Mouse (Mus musculus) hindbrain, embryonic 11.5 days (tissue): ENCODE data around the gene Ctsz. TPM values are rescaled to one million over a fixed set of nuclear protein-coding genes. Genes with fewer than 3 reads are reported as not detected.

Source experiments
- ATAC-seq: fragments of 200-750 bp; cut with Nextera tagmentation; 2 replicates; pipeline ENCODE4 v1.8.0; 2017; ENCODE audit warnings: mild to moderate bottlenecking, moderate TSS enrichment, moderate library complexity; ENCODE audit not compliant: low FRiP score
- DNase-seq: peaks from one replicate; pipeline ENCODE4 v3.0.0-alpha.2; 2015; ENCODE audit warnings: low spot score
- H3K27ac ChIP-seq: fragments of 300-500 bp; sonication (generic); 2 replicates; pipeline ENCODE4 v1.5.1; 2014; ENCODE audit warnings: mild to moderate bottlenecking, low read depth, low read length
- H3K27me3 ChIP-seq: fragments of 300-500 bp; sonication (generic); 2 replicates; pipeline ENCODE4 v1.6.1; 2014; ENCODE audit warnings: mild to moderate bottlenecking, low read length, moderate library complexity, mixed read lengths; ENCODE audit not compliant: control insufficient read depth, insufficient read depth
- H3K36me3 ChIP-seq: fragments of 300-500 bp; sonication (generic); 2 replicates; pipeline ENCODE4 v1.6.1; 2014; ENCODE audit warnings: mild to moderate bottlenecking, low read length, moderate library complexity, mixed read lengths; ENCODE audit not compliant: control insufficient read depth, insufficient read depth
- H3K4me1 ChIP-seq: fragments of 300-500 bp; sonication (generic); replicated peaks from 2 replicates; pipeline ENCODE4 v1.6.1; 2014; ENCODE audit warnings: low read length, mixed read lengths; ENCODE audit not compliant: control insufficient read depth, insufficient read depth
- H3K4me2 ChIP-seq: fragments of 300-500 bp; sonication (generic); replicated peaks from 2 replicates; pipeline ENCODE4 v1.6.1; 2014; ENCODE audit warnings: mild to moderate bottlenecking, low read depth, low read length
- H3K4me3 ChIP-seq: fragments of 300-500 bp; sonication (generic); 2 replicates; pipeline ENCODE4 v1.5.1; 2014; ENCODE audit warnings: low read depth, low read length
- H3K9ac ChIP-seq: fragments of 300-500 bp; sonication (generic); 2 replicates; pipeline ENCODE4 v1.6.1; 2014; ENCODE audit warnings: low read depth, low read length
- H3K9me3 ChIP-seq: fragments of 300-500 bp; sonication (generic); 2 replicates; pipeline ENCODE4 v1.6.1; 2016; ENCODE audit warnings: low read length; ENCODE audit not compliant: control insufficient read depth
- WGBS: fragments of 180-500 bp; shearing (Covaris S2); extraction: QIAGEN DNeasy Blood & Tissue Kit; methylation state at CpG from one replicate; pipeline ENCODE4 v1.1.7; 2014; 5-methylcytosine and 5-hydroxymethylcytosine counted together
- polyA plus RNA-seq: library from polyadenylated mRNA; unstranded; fragments of >200 nt; fragmentation: Nextera tagmentation; extraction: Ambion mirVana; gene quantifications from 2 replicates; pipeline ENCODE4 v1.2.1, GENCODE M21; 2014

Ctsz gene
- polyA plus RNA-seq, 1 experiment from 2014 or later = 90.2 TPM

DNA sequence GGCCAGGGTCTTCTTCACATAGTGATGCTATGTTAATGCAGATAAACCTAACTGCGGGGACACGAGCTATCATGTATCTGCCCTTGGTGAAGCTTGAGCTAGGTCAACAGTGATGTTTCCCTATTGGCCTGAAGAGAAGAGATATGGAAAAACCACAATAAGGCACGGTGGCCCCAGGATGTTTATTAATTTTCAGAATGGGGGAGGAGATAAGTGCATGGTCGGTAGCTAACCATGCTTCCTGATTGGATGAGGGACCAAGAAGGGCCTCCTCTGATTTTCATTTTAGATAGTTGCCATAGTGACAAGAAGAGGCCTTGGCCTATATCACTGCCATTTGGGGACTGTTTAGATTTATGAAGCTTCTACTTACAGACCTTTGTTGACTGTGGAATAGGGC lies 31.5 kb upstream of the Ctsz start:
- DNase-seq = no peak
- no peak overlapping the region for H3K4me3 ChIP-seq
- no peaks in the 10 kb centered on the region for H3K36me3 ChIP-seq
- no peak overlapping the region for H3K9ac ChIP-seq
- no peak overlapping the region for H3K27ac ChIP-seq
- H3K4me1 ChIP-seq = 0 out of 2 replicates have a peak, but pooled peaks cover 2% of the 10 kb centered on the region
- H3K27me3 ChIP-seq = no peaks in the 10 kb centered on the region
- ATAC-seq = no peak
- WGBS = 92% methylated on average over 4 of the region's 4 CpGs
- H3K4me2 ChIP-seq = no peak overlapping the region
- no peaks in the 10 kb centered on the region for H3K9me3 ChIP-seq

DNA sequence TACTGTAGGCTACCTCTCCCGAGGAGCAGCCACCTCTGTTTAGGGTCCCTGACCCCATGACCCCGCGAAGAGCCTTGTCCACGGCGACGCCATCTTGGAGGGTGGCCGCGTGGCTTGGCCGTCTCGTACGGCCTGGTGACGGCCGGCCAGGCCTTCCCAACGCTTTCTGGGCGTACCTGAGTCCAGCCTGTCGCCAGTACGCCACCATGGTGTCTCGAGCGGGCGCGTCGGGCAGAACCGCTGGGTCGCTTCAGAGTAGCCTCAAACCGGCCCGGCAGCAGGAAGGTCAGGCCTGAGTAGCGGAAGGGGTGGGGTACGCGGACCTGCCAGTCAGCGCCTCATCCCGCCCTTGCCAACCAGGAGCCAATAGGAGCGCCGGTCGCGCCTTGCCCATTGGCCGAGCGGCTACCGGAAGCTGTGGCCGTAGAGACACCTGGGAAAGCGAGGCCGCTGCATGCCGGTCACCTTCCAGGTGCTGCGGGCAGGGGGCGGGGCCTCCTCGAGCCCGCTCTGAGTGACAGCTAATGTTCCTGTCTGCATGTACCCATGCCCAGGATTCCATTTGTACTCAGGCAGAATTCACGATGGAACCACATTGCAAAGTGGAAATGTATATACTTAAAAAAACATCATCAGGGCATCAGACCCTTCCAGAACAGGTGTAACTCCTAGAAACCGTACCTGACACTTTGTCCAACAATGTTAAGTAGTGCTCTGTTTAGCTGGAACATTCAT lies 25.1 kb upstream of the Ctsz start, which contains the start of gene Atp5e:
Gene Atp5e (minus strand): TSS at position 317 of the 735 bp plus-strand sequence.
- H3K27ac ChIP-seq = 0 out of 2 replicates have a peak within 1 kb of the TSS, but pooled peaks have one; percentile 11
- H3K36me3 ChIP-seq = 0 out of 2 replicates have a peak, but pooled peaks cover 3% of the 10 kb centered on the region
- ATAC-seq = peak; percentile 99
- H3K27me3 ChIP-seq = no peaks in the 10 kb centered on the region
- peaks cover 4% of the 10 kb centered on the region; the same call in 1 of the 2 replicates for H3K4me1 ChIP-seq
- no peaks in the 10 kb centered on the region for H3K9me3 ChIP-seq
- peak; percentile 90 for DNase-seq
- H3K4me2 ChIP-seq = peak within 1 kb of the TSS; percentile 77
- peak within 1 kb of the TSS; percentile 86 for H3K9ac ChIP-seq
- H3K4me3 ChIP-seq = peak within 1 kb of the TSS; percentile 75
- WGBS = 3% methylated on average over 48 of the region's 48 CpGs

DNA sequence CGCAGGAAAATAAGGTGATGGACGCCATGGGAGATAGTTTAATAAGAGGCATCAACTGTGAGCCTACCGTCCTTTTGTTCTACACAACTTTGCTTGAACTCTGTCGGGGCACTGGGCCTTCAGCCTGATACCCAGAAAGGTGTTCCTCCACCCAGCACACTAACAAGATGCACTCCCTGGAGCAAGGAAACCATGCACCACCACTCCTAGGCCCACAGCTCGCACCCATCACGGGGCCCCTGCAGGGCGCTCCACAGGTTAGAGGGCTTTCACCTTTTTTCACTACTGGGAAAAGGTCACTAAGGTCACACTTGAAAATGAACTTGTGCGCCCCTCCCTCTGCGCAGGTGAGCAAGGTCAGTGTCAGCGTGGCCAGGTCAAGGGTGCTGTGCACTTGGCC lies 24.5 kb upstream of the Ctsz start:
- peak overlapping the region; percentile 86 for H3K9ac ChIP-seq
- no peaks in the 10 kb centered on the region for H3K27me3 ChIP-seq
- H3K4me3 ChIP-seq = peak overlapping the region; percentile 75
- H3K36me3 ChIP-seq = 0 out of 2 replicates have a peak, but pooled peaks cover 3% of the 10 kb centered on the region
- H3K27ac ChIP-seq = 0 out of 2 replicates have a peak overlapping the region, but pooled peaks have one; percentile 11
- peaks cover 4% of the 10 kb centered on the region; the same call in 1 of the 2 replicates for H3K4me1 ChIP-seq
- ATAC-seq (peak; percentile 55), DNase-seq (peak; percentile 10)
- WGBS = 44% methylated on average over 10 of the region's 10 CpGs
- H3K4me2 ChIP-seq = peak overlapping the region; percentile 77
- H3K9me3 ChIP-seq = no peaks in the 10 kb centered on the region

DNA sequence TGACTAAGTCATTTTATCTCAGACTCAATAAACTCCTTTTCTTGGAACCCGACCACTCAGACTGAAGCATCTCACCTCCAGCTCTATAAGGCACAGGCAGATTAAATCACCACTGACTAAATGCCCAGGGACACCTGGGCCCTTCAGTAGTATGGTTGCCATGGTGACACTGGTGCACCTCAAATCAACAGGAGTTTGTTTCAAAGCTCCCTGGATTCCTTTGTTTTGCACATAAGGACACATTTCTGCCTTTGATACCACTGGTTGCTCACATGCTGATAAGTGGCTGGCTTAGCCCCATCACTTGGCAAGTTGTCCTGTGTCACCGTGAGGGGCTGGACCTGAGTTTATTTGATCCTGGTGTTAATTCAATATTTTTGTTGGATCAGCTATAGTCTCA lies 20.5 kb upstream of the Ctsz start:
- ATAC-seq = no peak
- peaks cover 4% of the 10 kb centered on the region; the same call in 1 of the 2 replicates for H3K4me1 ChIP-seq

DNA sequence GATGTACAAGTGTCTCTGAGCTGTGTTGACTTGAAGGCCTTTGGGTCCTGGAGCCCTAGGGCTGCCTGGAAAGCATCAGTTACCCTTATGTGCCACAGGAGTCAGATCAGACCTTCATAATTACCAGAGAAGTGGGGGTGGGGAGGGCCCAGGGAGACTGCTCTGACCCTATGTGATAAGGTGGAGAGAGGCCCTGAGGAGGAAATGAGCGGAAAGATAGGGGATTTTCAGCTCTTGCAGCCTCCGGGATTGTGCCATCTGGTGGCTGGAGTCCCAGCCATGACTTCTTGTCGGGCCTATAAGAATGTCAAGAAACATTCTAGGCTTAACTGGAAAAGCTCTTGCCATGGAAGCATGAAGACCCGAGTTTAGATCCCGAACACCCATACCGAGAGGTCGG lies 14.8 kb upstream of the Ctsz start:
- Histone ChIP-seq H3K4me2 (no peak overlapping the region), H3K4me3 (no peak overlapping the region), H3K27me3 (no peaks in the 10 kb centered on the region), H3K36me3 (no peaks in the 10 kb centered on the region), H3K9ac (no peak overlapping the region), H3K27ac (no peak overlapping the region), H3K4me1 (no peaks in the 10 kb centered on the region), H3K9me3 (no peaks in the 10 kb centered on the region)
- 73% methylated on average over 7 of the region's 7 CpGs for WGBS
- DNase-seq (no peak), ATAC-seq (no peak)

More for the DNA sequence above, 20.5 kb upstream of the Ctsz start:
- H3K9ac ChIP-seq = no peak overlapping the region
- WGBS = 68% methylated on average over 2 of the region's 2 CpGs
- DNase-seq = no peak
- H3K4me2 ChIP-seq = no peak overlapping the region
- H3K4me3 ChIP-seq = no peak overlapping the region
- H3K27ac ChIP-seq = no peak overlapping the region
- no peaks in the 10 kb centered on the region for H3K9me3 ChIP-seq
- 0 out of 2 replicates have a peak, but pooled peaks cover 3% of the 10 kb centered on the region for H3K36me3 ChIP-seq
- H3K27me3 ChIP-seq = no peaks in the 10 kb centered on the region

DNA sequence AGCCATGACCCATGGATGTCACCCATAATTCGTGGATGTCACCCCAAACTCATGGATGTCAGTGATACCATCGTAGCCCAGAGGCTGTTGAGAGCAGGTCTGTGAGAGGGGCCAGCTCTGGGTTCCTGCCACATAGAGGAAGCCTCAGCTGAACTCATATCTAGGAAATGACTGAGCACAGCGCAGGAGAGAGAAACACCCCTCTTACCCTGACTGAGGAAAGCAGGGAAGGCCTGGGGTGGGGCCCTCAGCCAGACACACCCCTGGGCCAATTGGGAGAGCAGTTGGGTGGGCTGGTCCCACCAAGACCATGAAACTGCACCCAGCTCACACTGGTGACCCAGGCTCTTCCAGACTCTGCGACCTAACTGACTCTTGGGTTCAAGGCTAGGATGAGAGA lies 11.5 kb upstream of the Ctsz start, which contains the start of gene Tubb1:
Gene Tubb1 (plus strand): TSS at position 343 of the 400 bp plus-strand sequence.
- Histone ChIP-seq H3K9me3 (no peaks in the 10 kb centered on the region), H3K4me2 (no peak within 1 kb of the TSS), H3K36me3 (no peaks in the 10 kb centered on the region), H3K27me3 (no peaks in the 10 kb centered on the region), H3K9ac (no peak within 1 kb of the TSS), H3K4me3 (no peak within 1 kb of the TSS), H3K27ac (no peak within 1 kb of the TSS), H3K4me1 (no peaks in the 10 kb centered on the region)
- DNase-seq (no peak), ATAC-seq (no peak)
- 83% methylated on average over 4 of the region's 4 CpGs for WGBS

- no peaks in the 10 kb centered on the region for H3K9me3 ChIP-seq
- H3K27me3 ChIP-seq = no peaks in the 10 kb centered on the region
- H3K4me2 ChIP-seq = no peak overlapping the region
- no peak overlapping the region for H3K4me3 ChIP-seq
- ATAC-seq = no peak
- no peak overlapping the region for H3K27ac ChIP-seq
- H3K36me3 ChIP-seq = no peaks in the 10 kb centered on the region
- no peaks in the 10 kb centered on the region for H3K4me1 ChIP-seq
- no peak for DNase-seq
- no peak overlapping the region for H3K9ac ChIP-seq
- WGBS = 84% methylated on average over 4 of the region's 4 CpGs
These were observed 9.6 kb upstream of the Ctsz start for GRCm38 (mm10) chr2:174448405-174448804.

DNA sequence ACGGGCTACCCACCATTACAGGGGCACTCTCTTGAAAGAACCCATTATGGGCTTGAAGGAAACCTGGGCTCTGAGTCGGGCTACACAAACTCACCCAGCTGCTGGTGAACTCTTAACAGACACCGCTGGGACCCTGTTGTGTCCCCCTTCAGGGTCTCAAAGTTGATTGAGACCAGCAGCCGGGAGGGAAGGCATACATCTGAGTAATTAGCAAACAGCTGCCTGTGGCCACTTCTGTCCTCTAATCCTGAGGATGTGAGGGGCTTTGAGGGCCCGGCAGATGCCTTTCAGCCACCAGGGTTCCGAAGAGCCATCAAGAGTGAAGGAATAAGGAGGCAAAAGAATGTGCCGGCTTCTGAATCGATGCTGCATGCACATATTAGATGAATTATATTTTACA lies 8.1 kb upstream of the Ctsz start:
- no peaks in the 10 kb centered on the region for H3K36me3 ChIP-seq
- no peaks in the 10 kb centered on the region for H3K27me3 ChIP-seq
- ATAC-seq = no peak
- H3K9ac ChIP-seq = no peak overlapping the region
- no peak overlapping the region for H3K4me3 ChIP-seq
- no peak for DNase-seq
- 69% methylated on average over 8 of the region's 8 CpGs for WGBS
- H3K4me1 ChIP-seq = no peaks in the 10 kb centered on the region
- no peak overlapping the region for H3K4me2 ChIP-seq
- no peaks in the 10 kb centered on the region for H3K9me3 ChIP-seq
- H3K27ac ChIP-seq = no peak overlapping the region

DNA sequence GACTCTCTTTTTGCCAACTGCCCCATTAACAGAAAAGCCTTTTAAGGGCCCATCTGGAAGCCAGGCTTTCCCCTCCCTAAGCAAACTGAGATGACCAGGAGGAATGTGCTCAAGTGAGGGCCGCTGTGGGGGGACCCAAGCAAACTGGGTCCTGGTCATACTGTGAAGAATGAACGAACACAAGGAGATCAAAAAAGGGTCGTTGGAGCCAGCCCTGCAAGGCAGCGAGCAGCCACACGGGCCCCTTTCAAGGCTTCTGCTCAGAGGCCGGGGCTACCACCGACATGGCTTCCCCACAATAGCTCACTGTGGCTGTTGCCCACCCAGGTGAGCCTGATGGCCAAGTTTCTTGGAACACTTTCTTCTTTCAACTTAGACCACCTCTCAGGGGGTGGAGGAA lies 7.7 kb upstream of the Ctsz start:
- no peak for ATAC-seq
- WGBS = 41% methylated on average over 7 of the region's 7 CpGs

More for the DNA sequence above, 7.7 kb upstream of the Ctsz start:
- Histone ChIP-seq H3K4me2 (no peak overlapping the region), H3K9ac (no peak overlapping the region), H3K4me1 (no peaks in the 10 kb centered on the region), H3K36me3 (no peaks in the 10 kb centered on the region), H3K4me3 (no peak overlapping the region), H3K27ac (no peak overlapping the region), H3K9me3 (no peaks in the 10 kb centered on the region), H3K27me3 (no peaks in the 10 kb centered on the region)
- no peak for DNase-seq
